ENCODE assay signal across 12 mouse cellular contexts in the genomic region with DNA sequence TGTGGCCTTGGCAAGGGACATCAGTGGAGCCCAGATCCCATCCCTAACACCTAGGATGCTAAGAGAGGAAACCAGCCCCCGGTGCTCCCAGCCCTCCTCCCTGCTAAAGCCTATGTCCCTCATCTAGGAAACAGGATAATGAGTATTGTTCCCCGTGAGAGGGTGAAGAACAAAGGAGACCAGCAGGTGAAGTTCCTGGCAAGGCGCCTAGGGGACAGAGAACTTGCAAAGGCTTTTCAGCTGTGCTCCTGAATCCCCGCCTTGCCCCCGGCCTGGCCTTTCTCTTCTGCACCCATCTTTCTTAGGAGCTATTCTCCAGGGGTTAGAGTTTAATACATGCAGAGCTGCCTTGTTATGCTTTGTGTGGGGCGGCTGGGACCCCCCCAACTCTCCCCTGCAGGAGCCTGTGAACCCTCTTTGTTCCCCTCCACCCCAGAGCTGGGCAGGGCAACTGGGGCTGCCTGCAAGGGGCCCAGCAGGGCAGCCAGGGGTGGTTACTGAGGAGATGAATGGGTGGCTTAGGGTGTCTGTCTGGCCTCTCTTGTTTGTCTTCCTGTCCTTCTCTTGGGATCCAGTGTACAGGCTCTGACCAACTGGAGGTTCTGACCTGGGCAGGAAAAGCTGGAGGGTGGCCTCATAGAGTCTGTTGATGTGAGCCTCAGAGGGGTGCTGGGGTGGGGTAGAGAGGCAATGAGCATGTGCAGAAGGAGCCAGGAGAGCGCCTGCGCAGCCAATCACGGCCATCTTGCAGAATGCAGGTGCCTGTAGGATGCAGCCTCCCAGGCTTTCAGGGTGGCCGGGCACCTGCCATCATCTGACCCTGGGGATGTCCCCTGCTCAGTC. TPM values are rescaled to one million over a fixed set of nuclear protein-coding genes. Genes with fewer than 3 reads are reported as not detected.
DNase-seq lines count a peak whose midpoint lies in the region; ATAC-seq lines count a peak whose summit lies in the region.
"Had no signal": no experiment of that assay in that cellular context is flagged by ENCODE, and none has a peak within 500 bp of the region (broad histone marks: within the 10 kb centered on the region; RNA-seq: fewer than 3 reads in every experiment).

No protein-coding gene starts in this region.

- peak overlapping the region; percentile 47 for H3K9ac ChIP-seq in midbrain, embryonic 12.5 days (replicated peaks)
- no peak overlapping the region for H3K9ac ChIP-seq in heart, embryonic 11.5 days (ENCODE audit: low read depth, low read length)
- H3K9ac ChIP-seq: heart, embryonic 15.5 days had no signal

- DNase-seq in cerebellum, adult 11-12 months = peak; percentile 59
- DNase-seq in cerebellum, adult 8-10 months = no peak
- DNase-seq in retina, postnatal 1 day = peak; percentile 46
- no peak for DNase-seq in retina, embryonic 14.5 days (ENCODE audit: low spot score)
- no peak for DNase-seq in kidney, postnatal 25 days
- no peak for DNase-seq in thymus, postnatal 14 days
- DNase-seq: adrenal gland, postnatal 36 days; gastrocnemius, postnatal 36 days had no signal

- H3K36me3 ChIP-seq in midbrain, embryonic 12.5 days = peaks cover 16% of the 10 kb centered on the region; the same call in 1 of the 2 replicates
- H3K36me3 ChIP-seq in heart, embryonic 11.5 days (ENCODE audit: control insufficient read depth, insufficient read depth, low read length) = no peaks in the 10 kb centered on the region; the same call in 1 of the 2 replicates

- 31% methylated on average over 10 of the region's 10 CpGs for WGBS in midbrain, embryonic 12.5 days
- 74% methylated on average over 10 of the region's 10 CpGs for WGBS in heart, embryonic 11.5 days (ENCODE audit: insufficient replicate concordance)

- peaks cover 50% of the 10 kb centered on the region for H3K4me1 ChIP-seq in midbrain, embryonic 12.5 days
- peaks cover 6% of the 10 kb centered on the region for H3K4me1 ChIP-seq in heart, embryonic 11.5 days (ENCODE audit: control insufficient read depth, insufficient read depth, low read length)
- H3K4me1 ChIP-seq: heart, embryonic 15.5 days had no signal

- H3K4me3 ChIP-seq in midbrain, embryonic 12.5 days = no peak overlapping the region
- H3K4me3 ChIP-seq in heart, embryonic 11.5 days (ENCODE audit: low read depth, low read length) = no peak overlapping the region
- H3K4me3 ChIP-seq: heart, embryonic 15.5 days; myocyte had no signal

- H3K27me3 ChIP-seq in midbrain, embryonic 12.5 days = peaks cover 9% of the 10 kb centered on the region
- no peaks in the 10 kb centered on the region for H3K27me3 ChIP-seq in heart, embryonic 11.5 days (ENCODE audit: control insufficient read depth, insufficient read depth, low read length)
- H3K27me3 ChIP-seq: heart, embryonic 15.5 days had no signal

- H3K27ac ChIP-seq in midbrain, embryonic 12.5 days (replicated peaks) = peak overlapping the region; percentile 81
- H3K27ac ChIP-seq in heart, embryonic 11.5 days (ENCODE audit: low read depth, low read length) = no peak overlapping the region
- H3K27ac ChIP-seq: heart, embryonic 15.5 days had no signal

- ATAC-seq in midbrain, embryonic 12.5 days (ENCODE audit: low FRiP score, low read depth) = peak; percentile 27
- no peak for ATAC-seq in heart, embryonic 11.5 days (replicated peaks; ENCODE audit: insufficient number of reproducible peaks, low FRiP score, low TSS enrichment)

- peak overlapping the region; percentile 9; the same call in 1 of the 2 replicates for H3K4me2 ChIP-seq in midbrain, embryonic 12.5 days (replicated peaks)
- no peak overlapping the region for H3K4me2 ChIP-seq in heart, embryonic 11.5 days
- H3K4me2 ChIP-seq: heart, embryonic 15.5 days had no signal

- H3K9me3 ChIP-seq in midbrain, embryonic 12.5 days = no peaks in the 10 kb centered on the region
- H3K9me3 ChIP-seq in heart, embryonic 11.5 days (replicated peaks; ENCODE audit: control insufficient read depth, low read length) = no peaks in the 10 kb centered on the region
- H3K9me3 ChIP-seq: heart, embryonic 15.5 days had no signal

RNA-seq across cellular contexts. Expression of a gene that starts 16.9 kb away (rescaled TPM):
- 113 and 116 TPM in 2 replicates for polyA plus RNA-seq in midbrain, embryonic 12.5 days (2016; fragmentation: Nextera tagmentation; extraction: Ambion mirVana)
- 128 TPM in 2 replicates for polyA plus RNA-seq in heart, embryonic 11.5 days (2014; fragmentation: Nextera tagmentation; extraction: Ambion mirVana)

RNA-seq across cellular contexts. Expression of a gene that starts 16.9 kb away (rescaled TPM):
- polyA plus RNA-seq in midbrain, embryonic 12.5 days (2016; fragmentation: Nextera tagmentation; extraction: Ambion mirVana) = 16.4 and 17.7 TPM in 2 replicates
- polyA plus RNA-seq in heart, embryonic 11.5 days (2014; fragmentation: Nextera tagmentation; extraction: Ambion mirVana) = 21.1 and 21.6 TPM in 2 replicates

RNA-seq across cellular contexts. Expression of a gene that starts 43.0 kb away (rescaled TPM):
- 26.2 and 33.1 TPM in 2 replicates for polyA plus RNA-seq in midbrain, embryonic 12.5 days (2016; fragmentation: Nextera tagmentation; extraction: Ambion mirVana)
- 25.8 and 34.8 TPM in 2 replicates for polyA plus RNA-seq in heart, embryonic 11.5 days (2014; fragmentation: Nextera tagmentation; extraction: Ambion mirVana)

RNA-seq across cellular contexts. Expression of a gene that starts 43.0 kb away (rescaled TPM):
- 0.88 TPM in 1 of 2 replicates, not detected in the other for polyA plus RNA-seq in midbrain, embryonic 12.5 days (2016; fragmentation: Nextera tagmentation; extraction: Ambion mirVana)
- polyA plus RNA-seq in heart, embryonic 11.5 days (2014; fragmentation: Nextera tagmentation; extraction: Ambion mirVana) = 0.99 and 1.3 TPM in 2 replicates

Comparison
In these comparisons a context has a peak if more than half of its experiments do, and no peak if none do; other contexts are left out.
1. DNase-seq: peak in cerebellum, adult 11-12 months (single experiment) and retina, postnatal 1 day (single experiment); none in cerebellum, adult 8-10 months (single experiment), retina, embryonic 14.5 days (single experiment), kidney, postnatal 25 days (0 of 2) and thymus, postnatal 14 days (single experiment).